Comparison of ENCODE assay signal across 8 mouse cellular contexts in genomic region chr15:97765090-97765794, GRCm38 (mm10). TPM values are rescaled to one million over a fixed set of nuclear protein-coding genes. Genes with fewer than 3 reads are reported as not detected.
DNase-seq lines count a peak whose midpoint lies in the region; ATAC-seq and TF ChIP-seq lines count a peak whose summit lies in the region.

No protein-coding gene starts in this region.

- peak overlapping the region; percentile 94 for H3K4me2 ChIP-seq in hindbrain, embryonic 15.5 days
- peak overlapping the region; percentile 98 for H3K4me2 ChIP-seq in lung, embryonic 16.5 days (ENCODE audit: low read depth, low read length)

- 34% methylated on average over 13 of the region's 13 CpGs for WGBS in embryonic facial prominence, embryonic 10.5 days
- 40% methylated on average over 13 of the region's 13 CpGs for WGBS in hindbrain, embryonic 15.5 days
- 27% methylated on average over 13 of the region's 13 CpGs for WGBS in lung, embryonic 16.5 days

- no peak for ATAC-seq in hindbrain, embryonic 15.5 days (ENCODE audit: low FRiP score, low read depth)
- no peak for ATAC-seq in lung, embryonic 16.5 days (ENCODE audit: low read depth)
- ATAC-seq in erythroid progenitor cell, adult 5-6 weeks (replicated peaks; ENCODE audit: low FRiP score, poor library complexity, severe bottlenecking): no peak

- no peak overlapping the region for H3K9ac ChIP-seq in ES-Bruce4 (ENCODE audit: low read depth, poor library complexity, severe bottlenecking)
- no peak overlapping the region for H3K9ac ChIP-seq in hindbrain, embryonic 15.5 days
- peak overlapping the region; percentile 51 for H3K9ac ChIP-seq in lung, embryonic 16.5 days (ENCODE audit: low read length)

- peaks cover 10% of the 10 kb centered on the region for H3K4me1 ChIP-seq in ES-Bruce4 (ENCODE audit: control insufficient read depth, insufficient read depth, low read length)
- H3K4me1 ChIP-seq in embryonic facial prominence, embryonic 10.5 days: peaks cover 74% of the 10 kb centered on the region
- peaks cover 40% of the 10 kb centered on the region for H3K4me1 ChIP-seq in hindbrain, embryonic 15.5 days (replicated peaks)
- H3K4me1 ChIP-seq in lung, embryonic 16.5 days (replicated peaks; ENCODE audit: control insufficient read depth, insufficient read depth, low read length): peaks cover 56% of the 10 kb centered on the region

- DNase-seq in embryonic facial prominence, embryonic 10.5 days (ENCODE audit: low spot score): no peak
- no peak for DNase-seq in adrenal gland, adult 8-10 months
- no peak for DNase-seq in natural killer cell, adult 2 months (ENCODE audit: low spot score in 2 of 2)
- DNase-seq in layer of hippocampus, postnatal 25 days (ENCODE audit: extremely low spot score in 1 of 2, low spot score in 1 of 2): no peak

- H3K9me3 ChIP-seq in ES-Bruce4 (replicated peaks; ENCODE audit: control insufficient read depth, insufficient read depth, low read length, poor library complexity, severe bottlenecking): no peaks in the 10 kb centered on the region
- H3K9me3 ChIP-seq in embryonic facial prominence, embryonic 10.5 days: no peaks in the 10 kb centered on the region
- no peaks in the 10 kb centered on the region for H3K9me3 ChIP-seq in hindbrain, embryonic 15.5 days
- no peaks in the 10 kb centered on the region for H3K9me3 ChIP-seq in lung, embryonic 16.5 days (ENCODE audit: control insufficient read depth, low read length)

- no peak for TF ChIP-seq CTCF in ES-Bruce4 (IDR thresholded peaks at IDR 0.05; ENCODE audit: low read depth, low read length)

- no peaks in the 10 kb centered on the region for H3K27me3 ChIP-seq in ES-Bruce4 (ENCODE audit: control insufficient read depth, insufficient read depth, low read length, poor library complexity, severe bottlenecking)
- peaks cover 83% of the 10 kb centered on the region for H3K27me3 ChIP-seq in embryonic facial prominence, embryonic 10.5 days (replicated peaks; ENCODE audit: low read depth, poor library complexity, severe bottlenecking)
- H3K27me3 ChIP-seq in hindbrain, embryonic 15.5 days: peaks cover 11% of the 10 kb centered on the region; the same call in 1 of the 2 replicates
- peaks cover 3% of the 10 kb centered on the region; the same call in 1 of the 2 replicates for H3K27me3 ChIP-seq in lung, embryonic 16.5 days (ENCODE audit: control insufficient read depth, insufficient read depth, low read depth, low read length)

- H3K27ac ChIP-seq in ES-Bruce4 (ENCODE audit: insufficient read depth, low read length): peak overlapping the region; percentile 27; the same call in 1 of the 2 replicates
- H3K27ac ChIP-seq in embryonic facial prominence, embryonic 10.5 days (replicated peaks): peak overlapping the region; percentile 51; the same call in 1 of the 2 replicates
- H3K27ac ChIP-seq in hindbrain, embryonic 15.5 days (replicated peaks): 0 out of 2 replicates have a peak overlapping the region, but pooled peaks have one; percentile 39
- no peak overlapping the region for H3K27ac ChIP-seq in lung, embryonic 16.5 days (ENCODE audit: low read length)

- no peak overlapping the region for H3K4me3 ChIP-seq in ES-Bruce4 (ENCODE audit: low read depth, low read length)
- peak overlapping the region; percentile 66 for H3K4me3 ChIP-seq in embryonic facial prominence, embryonic 10.5 days
- H3K4me3 ChIP-seq in hindbrain, embryonic 15.5 days: peak overlapping the region; percentile 38; the same call in 1 of the 2 replicates
- peak overlapping the region; percentile 60 for H3K4me3 ChIP-seq in lung, embryonic 16.5 days (ENCODE audit: low read length)

- TF ChIP-seq POLR2A in ES-Bruce4 (IDR thresholded peaks at IDR 0.05; ENCODE audit: insufficient read depth, low read length): no peak

- TF ChIP-seq EP300 in ES-Bruce4 (IDR thresholded peaks at IDR 0.05; ENCODE audit: insufficient read depth, low read depth, low read length): peak; percentile 84

- H3K36me3 ChIP-seq in ES-Bruce4 (ENCODE audit: control insufficient read depth, insufficient read depth, low read length, poor library complexity, severe bottlenecking): no peaks in the 10 kb centered on the region
- no peaks in the 10 kb centered on the region for H3K36me3 ChIP-seq in embryonic facial prominence, embryonic 10.5 days (replicated peaks)
- H3K36me3 ChIP-seq in hindbrain, embryonic 15.5 days: no peaks in the 10 kb centered on the region
- H3K36me3 ChIP-seq in lung, embryonic 16.5 days (ENCODE audit: control insufficient read depth, insufficient read depth, low read length): no peaks in the 10 kb centered on the region; the same call in 1 of the 2 replicates

RNA-seq across cellular contexts. Expression of gene Rapgef3, which starts 2.5 kb away (rescaled TPM):
- 3.1 and 3.5 TPM in 2 replicates for polyA plus RNA-seq in ES-Bruce4 (2011; ENCODE audit: insufficient read depth, insufficient read length, low read depth, missing spikeins)
- 5.5 and 5.9 TPM in 2 replicates for polyA plus RNA-seq in embryonic facial prominence, embryonic 10.5 days (2016; fragmentation: Nextera tagmentation; extraction: Ambion mirVana)
- polyA plus RNA-seq in hindbrain, embryonic 15.5 days (2015; fragmentation: Nextera tagmentation; extraction: Ambion mirVana): 15.3 and 15.5 TPM in 2 replicates
- 20.8 and 22.7 TPM in 2 replicates for polyA plus RNA-seq in lung, embryonic 16.5 days (2015; fragmentation: Nextera tagmentation; extraction: Ambion mirVana)
- total RNA-seq in adrenal gland, adult 8-10 months (2022): 10 to 100 TPM; 12.2 to 39.5 (median 25.7) TPM
- not detected in 2 replicates for total RNA-seq in erythroid progenitor cell, adult 5-6 weeks (2015; ENCODE audit: low replicate concordance)
- total RNA-seq in erythroid progenitor cell, adult 5-6 weeks (2017; ENCODE audit: low replicate concordance): 3.9 TPM in 1 of 2 replicates, not detected in the other
- total RNA-seq in layer of hippocampus, postnatal 25 days (2021): 10 to 100 TPM; 36.3 to 40.3 TPM

RNA-seq across cellular contexts. Expression of gene Slc48a1, which starts 13.1 kb away (rescaled TPM):
- 16.0 and 17.2 TPM in 2 replicates for polyA plus RNA-seq in ES-Bruce4 (2011; ENCODE audit: insufficient read depth, insufficient read length, low read depth, missing spikeins)
- polyA plus RNA-seq in embryonic facial prominence, embryonic 10.5 days (2016; fragmentation: Nextera tagmentation; extraction: Ambion mirVana): 17.8 and 18.9 TPM in 2 replicates
- 93.1 and 97.5 TPM in 2 replicates for polyA plus RNA-seq in hindbrain, embryonic 15.5 days (2015; fragmentation: Nextera tagmentation; extraction: Ambion mirVana)
- 46.8 and 49.5 TPM in 2 replicates for polyA plus RNA-seq in lung, embryonic 16.5 days (2015; fragmentation: Nextera tagmentation; extraction: Ambion mirVana)
- total RNA-seq in adrenal gland, adult 8-10 months (2022): 100 to 1,000 TPM; 120 to 216 (median 160) TPM
- 122 and 124 TPM in 2 replicates for total RNA-seq in erythroid progenitor cell, adult 5-6 weeks (2015; ENCODE audit: low replicate concordance)
- 74.2 and 96.2 TPM in 2 replicates for total RNA-seq in erythroid progenitor cell, adult 5-6 weeks (2017; ENCODE audit: low replicate concordance)
- 100 to 1,000 TPM; 151 to 169 TPM for total RNA-seq in layer of hippocampus, postnatal 25 days (2021)

RNA-seq across cellular contexts. Expression of gene Endou, which starts 34.1 kb away (rescaled TPM):
- 0.82 and 1.2 TPM in 2 replicates for polyA plus RNA-seq in ES-Bruce4 (2011; ENCODE audit: insufficient read depth, insufficient read length, low read depth, missing spikeins)
- 0.06 TPM in 1 of 2 replicates, not detected in the other for polyA plus RNA-seq in embryonic facial prominence, embryonic 10.5 days (2016; fragmentation: Nextera tagmentation; extraction: Ambion mirVana)
- 0.30 and 0.38 TPM in 2 replicates for polyA plus RNA-seq in hindbrain, embryonic 15.5 days (2015; fragmentation: Nextera tagmentation; extraction: Ambion mirVana)
- polyA plus RNA-seq in lung, embryonic 16.5 days (2015; fragmentation: Nextera tagmentation; extraction: Ambion mirVana): 0.55 and 1.6 TPM in 2 replicates
- 1 to 10 TPM in 1 of 4 experiments, under 1 TPM in 3; 0.35 to 1.2 (median 0.75) TPM for total RNA-seq in adrenal gland, adult 8-10 months (2022)
- total RNA-seq in erythroid progenitor cell, adult 5-6 weeks (2015; ENCODE audit: low replicate concordance): 3.8 TPM in 1 of 2 replicates, not detected in the other
- total RNA-seq in erythroid progenitor cell, adult 5-6 weeks (2017; ENCODE audit: low replicate concordance): not detected in 2 replicates
- total RNA-seq in layer of hippocampus, postnatal 25 days (2021): under 1 TPM; 0.59 to 0.71 TPM

RNA-seq across cellular contexts. Expression of gene Rpap3, which starts 59.6 kb away (rescaled TPM):
- polyA plus RNA-seq in ES-Bruce4 (2011; ENCODE audit: insufficient read depth, insufficient read length, low read depth, missing spikeins): 39.6 and 41.7 TPM in 2 replicates
- 38.8 and 40.2 TPM in 2 replicates for polyA plus RNA-seq in embryonic facial prominence, embryonic 10.5 days (2016; fragmentation: Nextera tagmentation; extraction: Ambion mirVana)
- 31.7 and 34.7 TPM in 2 replicates for polyA plus RNA-seq in hindbrain, embryonic 15.5 days (2015; fragmentation: Nextera tagmentation; extraction: Ambion mirVana)
- 20.5 and 25.2 TPM in 2 replicates for polyA plus RNA-seq in lung, embryonic 16.5 days (2015; fragmentation: Nextera tagmentation; extraction: Ambion mirVana)
- total RNA-seq in adrenal gland, adult 8-10 months (2022): 10 to 100 TPM; 17.9 to 29.7 (median 26.3) TPM
- total RNA-seq in erythroid progenitor cell, adult 5-6 weeks (2015; ENCODE audit: low replicate concordance): 4.2 and 5.0 TPM in 2 replicates
- total RNA-seq in erythroid progenitor cell, adult 5-6 weeks (2017; ENCODE audit: low replicate concordance): 6.4 and 6.6 TPM in 2 replicates
- total RNA-seq in layer of hippocampus, postnatal 25 days (2021): 10 to 100 TPM; 23.7 to 24.9 TPM
